Mouse (Mus musculus) stomach, embryonic 15.5 days (tissue): ENCODE results near the gene Glud1. TPM values are rescaled to one million over a fixed set of nuclear protein-coding genes. Genes with fewer than 3 reads are reported as not detected.
A peak's percentile ranks its signal among the peaks of the same experiment; 100 is the strongest.

ENCODE experiments used
- ATAC-seq: fragments of 200-750 bp; cut with Nextera tagmentation; 2 replicates; pipeline ENCODE4 v1.8.0; 2017; ENCODE audit warnings: low read depth, moderate number of reproducible peaks, moderate TSS enrichment; ENCODE audit not compliant: insufficient read depth, low FRiP score
- H3K27ac ChIP-seq: fragments of 300-500 bp; sonication (generic); 2 replicates; pipeline ENCODE4 v1.5.1; 2015; ENCODE audit warnings: mild to moderate bottlenecking, inconsistent platforms
- H3K27me3 ChIP-seq: fragments of 300-500 bp; sonication (generic); replicated peaks from 2 replicates; pipeline ENCODE4 v1.6.1; 2015; ENCODE audit warnings: inconsistent platforms
- H3K36me3 ChIP-seq: fragments of 300-500 bp; sonication (generic); 2 replicates; pipeline ENCODE4 v1.6.1; 2015; ENCODE audit warnings: inconsistent platforms
- H3K4me1 ChIP-seq: fragments of 300-500 bp; sonication (generic); 2 replicates; pipeline ENCODE4 v1.6.1; 2015; ENCODE audit warnings: inconsistent platforms
- H3K4me2 ChIP-seq: fragments of 300-500 bp; sonication (generic); 2 replicates; pipeline ENCODE4 v1.6.1; 2015; ENCODE audit warnings: mild to moderate bottlenecking, inconsistent platforms
- H3K4me3 ChIP-seq: fragments of 300-500 bp; sonication (generic); replicated peaks from 2 replicates; pipeline ENCODE4 v1.5.1; 2015; ENCODE audit warnings: inconsistent platforms
- H3K9ac ChIP-seq: fragments of 300-500 bp; sonication (generic); 2 replicates; pipeline ENCODE4 v1.6.1; 2015; ENCODE audit warnings: inconsistent platforms
- H3K9me3 ChIP-seq: fragments of 300-500 bp; sonication (generic); 2 replicates; pipeline ENCODE4 v1.6.1; 2016; ENCODE audit warnings: inconsistent platforms
- WGBS: fragments of 180-500 bp; shearing (Covaris S2); methylation state at CpG from one replicate; pipeline ENCODE4 v1.1.7; 2015; 5-methylcytosine and 5-hydroxymethylcytosine counted together
- polyA plus RNA-seq: library from polyadenylated mRNA; unstranded; fragments of >200 nt; fragmentation: Nextera tagmentation; extraction: Ambion mirVana; gene quantifications from 2 replicates; pipeline ENCODE4 v1.2.1, GENCODE M21; 2015

The Glud1 gene
- polyA plus RNA-seq, 1 experiment from 2014 or later, result 86.0 TPM

- Histone ChIP-seq H3K9ac (no peak overlapping the region), H3K4me1 (no peaks in the 10 kb centered on the region), H3K27me3 (no peaks in the 10 kb centered on the region), H3K9me3 (no peaks in the 10 kb centered on the region), H3K36me3 (peaks cover 24% of the 10 kb centered on the region), H3K27ac (no peak overlapping the region), H3K4me2 (no peak overlapping the region), H3K4me3 (no peak overlapping the region)
- 79% methylated on average over 4 of the region's 4 CpGs for WGBS
- no peak for ATAC-seq
Observed at GRCm38 (mm10) chr14:34341993-34342392, 31.5 kb downstream of the Glud1 start.

GRCm38 (mm10) chr14:34343078-34343477 lies 32.6 kb downstream of the Glud1 start:
- Histone ChIP-seq H3K4me1 (no peaks in the 10 kb centered on the region), H3K9ac (no peak overlapping the region), H3K27ac (no peak overlapping the region), H3K9me3 (no peaks in the 10 kb centered on the region), H3K27me3 (no peaks in the 10 kb centered on the region), H3K36me3 (peaks cover 18% of the 10 kb centered on the region), H3K4me3 (no peak overlapping the region), H3K4me2 (no peak overlapping the region)
- no peak for ATAC-seq
- 83% methylated on average over 4 of the region's 4 CpGs for WGBS

GRCm38 (mm10) chr14:34344361-34344760 lies 33.8 kb downstream of the Glud1 start:
- no peak overlapping the region for H3K4me3 ChIP-seq
- ATAC-seq, result no peak
- 78% methylated on average over 5 of the region's 5 CpGs for WGBS
- H3K4me1 ChIP-seq, result no peaks in the 10 kb centered on the region
- no peaks in the 10 kb centered on the region for H3K27me3 ChIP-seq
- no peak overlapping the region for H3K9ac ChIP-seq
- H3K4me2 ChIP-seq, result no peak overlapping the region
- peaks cover 16% of the 10 kb centered on the region for H3K36me3 ChIP-seq
- no peak overlapping the region for H3K27ac ChIP-seq
- H3K9me3 ChIP-seq, result no peaks in the 10 kb centered on the region

- Histone ChIP-seq H3K4me2 (no peak overlapping the region), H3K27me3 (no peaks in the 10 kb centered on the region), H3K27ac (no peak overlapping the region), H3K9me3 (no peaks in the 10 kb centered on the region), H3K36me3 (peaks cover 14% of the 10 kb centered on the region), H3K9ac (no peak overlapping the region), H3K4me1 (no peaks in the 10 kb centered on the region), H3K4me3 (no peak overlapping the region)
- WGBS, result 57% methylated on average over 12 of the region's 12 CpGs
- no peak for ATAC-seq
Observed at GRCm38 (mm10) chr14:34345771-34346566, 35.4 kb downstream of the Glud1 start.

- no peak overlapping the region for H3K27ac ChIP-seq
- peaks cover 10% of the 10 kb centered on the region for H3K36me3 ChIP-seq
- H3K9ac ChIP-seq, result no peak overlapping the region
- H3K9me3 ChIP-seq, result no peaks in the 10 kb centered on the region
- H3K4me1 ChIP-seq, result no peaks in the 10 kb centered on the region
- 91% methylated on average over 5 of the region's 5 CpGs for WGBS
- H3K4me3 ChIP-seq, result no peak overlapping the region
- no peak for ATAC-seq
- H3K4me2 ChIP-seq, result no peak overlapping the region
- no peaks in the 10 kb centered on the region for H3K27me3 ChIP-seq
Observed at GRCm38 (mm10) chr14:34347084-34347483, 36.6 kb downstream of the Glud1 start.

- H3K27ac ChIP-seq, result no peak overlapping the region
- H3K27me3 ChIP-seq, result no peaks in the 10 kb centered on the region
- ATAC-seq, result no peak
- H3K4me2 ChIP-seq, result no peak overlapping the region
- H3K9ac ChIP-seq, result no peak overlapping the region
- 66% methylated on average over 7 of the region's 7 CpGs for WGBS
- peaks cover 7% of the 10 kb centered on the region; the same call in 1 of the 2 replicates for H3K4me1 ChIP-seq
- H3K36me3 ChIP-seq, result peaks cover under 1% of the 10 kb centered on the region
- H3K9me3 ChIP-seq, result no peaks in the 10 kb centered on the region
- H3K4me3 ChIP-seq, result no peak overlapping the region
Observed at GRCm38 (mm10) chr14:34348301-34348700, 37.8 kb downstream of the Glud1 start.

GRCm38 (mm10) chr14:34349007-34349406 lies 38.5 kb downstream of the Glud1 start:
- no peak overlapping the region for H3K27ac ChIP-seq
- ATAC-seq, result peak; percentile 93
- H3K4me2 ChIP-seq, result no peak overlapping the region
- no peak overlapping the region for H3K9ac ChIP-seq
- 58% methylated on average over 8 of the region's 8 CpGs for WGBS
- H3K36me3 ChIP-seq, result no peaks in the 10 kb centered on the region
- H3K4me3 ChIP-seq, result no peak overlapping the region
- H3K4me1 ChIP-seq, result peaks cover 9% of the 10 kb centered on the region; the same call in 1 of the 2 replicates
- no peaks in the 10 kb centered on the region for H3K27me3 ChIP-seq
- no peaks in the 10 kb centered on the region for H3K9me3 ChIP-seq

GRCm38 (mm10) chr14:34351660-34352059 lies 41.1 kb downstream of the Glud1 start:
- no peaks in the 10 kb centered on the region for H3K9me3 ChIP-seq
- no peak overlapping the region for H3K4me3 ChIP-seq
- H3K4me2 ChIP-seq, result no peak overlapping the region
- WGBS, result 56% methylated on average over 3 of the region's 3 CpGs
- ATAC-seq, result no peak
- H3K4me1 ChIP-seq, result peaks cover 12% of the 10 kb centered on the region; the same call in 1 of the 2 replicates
- no peaks in the 10 kb centered on the region for H3K36me3 ChIP-seq
- H3K27ac ChIP-seq, result no peak overlapping the region
- H3K27me3 ChIP-seq, result no peaks in the 10 kb centered on the region
- no peak overlapping the region for H3K9ac ChIP-seq

GRCm38 (mm10) chr14:34352523-34352922 lies 42.0 kb downstream of the Glud1 start:
- peaks cover 12% of the 10 kb centered on the region; the same call in 1 of the 2 replicates for H3K4me1 ChIP-seq
- H3K27me3 ChIP-seq, result no peaks in the 10 kb centered on the region
- no peaks in the 10 kb centered on the region for H3K9me3 ChIP-seq
- WGBS, result 63% methylated on average over 6 of the region's 6 CpGs
- no peak overlapping the region for H3K9ac ChIP-seq
- no peaks in the 10 kb centered on the region for H3K36me3 ChIP-seq
- no peak overlapping the region for H3K27ac ChIP-seq
- no peak overlapping the region for H3K4me3 ChIP-seq
- ATAC-seq, result no peak
- H3K4me2 ChIP-seq, result no peak overlapping the region

- 91% methylated on average over 3 of the region's 3 CpGs for WGBS
- Histone ChIP-seq H3K36me3 (no peaks in the 10 kb centered on the region), H3K9ac (no peak overlapping the region), H3K9me3 (no peaks in the 10 kb centered on the region), H3K27ac (no peak overlapping the region), H3K4me2 (no peak overlapping the region), H3K4me1 (peaks cover 12% of the 10 kb centered on the region; the same call in 1 of the 2 replicates), H3K4me3 (no peak overlapping the region), H3K27me3 (no peaks in the 10 kb centered on the region)
- ATAC-seq, result no peak
Observed at GRCm38 (mm10) chr14:34353326-34353725, 42.8 kb downstream of the Glud1 start.

- Histone ChIP-seq H3K4me2 (no peak overlapping the region), H3K4me3 (no peak overlapping the region), H3K4me1 (peaks cover 12% of the 10 kb centered on the region; the same call in 1 of the 2 replicates), H3K9ac (no peak overlapping the region), H3K36me3 (no peaks in the 10 kb centered on the region), H3K27ac (no peak overlapping the region), H3K27me3 (no peaks in the 10 kb centered on the region), H3K9me3 (no peaks in the 10 kb centered on the region)
- ATAC-seq, result no peak
- WGBS, result 82% methylated on average over 4 of the region's 4 CpGs
Observed at GRCm38 (mm10) chr14:34354456-34354855, 43.9 kb downstream of the Glud1 start.

GRCm38 (mm10) chr14:34355301-34355700 lies 44.8 kb downstream of the Glud1 start, which contains the start of gene Fam25c:
Gene Fam25c (minus strand): TSS chr14:34355433.
- Histone ChIP-seq H3K4me3 (no peak within 1 kb of the TSS), H3K27ac (no peak within 1 kb of the TSS), H3K9ac (no peak within 1 kb of the TSS), H3K4me2 (no peak within 1 kb of the TSS), H3K4me1 (peaks cover 12% of the 10 kb centered on the region; the same call in 1 of the 2 replicates), H3K36me3 (no peaks in the 10 kb centered on the region), H3K27me3 (no peaks in the 10 kb centered on the region), H3K9me3 (no peaks in the 10 kb centered on the region)
- ATAC-seq, result no peak
- WGBS, result 69% methylated on average over 6 of the region's 6 CpGs
